Mouse (Mus musculus): Measurements from ENCODE around the gene Olfr645. TPM values are rescaled to one million over a fixed set of nuclear protein-coding genes. Genes with fewer than 3 reads are reported as not detected.

Olfr645 gene
- polyA plus RNA-seq (2012; rRNA removed): not detected in 2 replicates

GRCm38 (mm10) chr7:104085365-104085764 is at the start of gene Olfr645:
TSS of gene Olfr645 (minus strand) at chr7:104085465.

GRCm38 (mm10) chr7:104129726-104130125 is 44.5 kb upstream of the Olfr645 start, which contains the start of gene Ubqln5:
TSS of gene Ubqln5 (minus strand) at chr7:104129826.

GRCm38 (mm10) chr7:104104757-104104972 is 19.4 kb upstream of the Olfr645 start, which contains the start of gene Olfr646:
TSS of gene Olfr646 (plus strand) at chr7:104104873.

GRCm38 (mm10) chr7:104071769-104072168 is 13.5 kb downstream of the Olfr645 start, which contains the start of gene Olfr644:
TSS of gene Olfr644 (minus strand) at chr7:104071869.

GRCm38 (mm10) chr7:104061345-104061744 is 23.9 kb downstream of the Olfr645 start, which contains the start of gene 4930516K23Rik:
TSS of gene 4930516K23Rik (minus strand) at chr7:104061445.

DNA sequence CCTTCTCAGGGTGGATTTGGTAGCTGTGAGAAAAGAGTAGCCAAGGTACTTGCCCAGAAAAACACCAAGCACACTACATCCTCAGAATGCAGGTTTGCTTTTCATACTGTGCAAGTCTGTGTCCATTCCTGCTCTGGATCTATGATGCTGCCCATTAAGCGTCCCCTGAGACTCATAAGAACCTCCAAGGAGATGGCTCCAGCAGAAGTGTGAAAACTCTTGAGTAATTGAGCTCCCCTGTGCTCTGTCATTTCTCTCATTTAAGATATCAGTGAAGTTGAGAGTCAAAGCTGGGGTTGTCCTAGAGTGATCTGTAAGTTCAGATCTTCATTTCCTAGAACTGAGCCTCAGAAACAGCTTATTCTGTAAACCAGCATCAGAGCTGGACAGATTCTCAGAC is 32.7 kb downstream of the Olfr645 start, which contains the start of gene Olfr642:
Gene Olfr642 (minus strand): TSS at position 101 of the 400 bp plus-strand sequence.

DNA sequence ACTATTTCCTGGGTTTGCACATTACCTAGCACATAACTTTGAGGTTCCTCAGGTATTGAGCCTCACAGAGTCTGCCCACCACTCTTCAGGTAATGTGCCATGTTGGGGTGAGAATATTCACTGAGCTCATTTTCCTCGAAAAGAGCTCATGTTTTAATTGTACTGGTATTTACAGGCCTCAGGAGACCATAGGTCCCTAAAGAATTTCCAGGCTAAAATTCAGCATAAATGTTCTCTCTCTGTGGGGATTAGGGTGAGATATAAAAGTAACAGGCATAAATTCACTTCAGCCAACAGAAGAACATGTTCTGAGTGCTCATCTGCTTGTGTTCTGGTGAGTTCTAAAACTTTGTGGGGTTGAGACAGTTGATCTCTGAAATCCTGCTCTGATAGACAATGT is 50.1 kb downstream of the Olfr645 start, which contains the start of gene Olfr641:
Gene Olfr641 (plus strand): TSS at position 301 of the 400 bp plus-strand sequence.

Other genes starting within 250 kb of the Olfr645 start
- 0.40 TPM in 1 of 2 replicates, not detected in the other for gene Hbb-bh2, start 244.9 kb downstream of the Olfr645 start, polyA plus RNA-seq (2012; rRNA removed)
- 1,953 and 3,124 TPM in 2 replicates for gene Hbb-bh1, start 242.3 kb downstream of the Olfr645 start, polyA plus RNA-seq (2012; rRNA removed)
- 10,518 and 17,284 TPM in 2 replicates for gene Hbb-y, start 232.2 kb downstream of the Olfr645 start, polyA plus RNA-seq (2012; rRNA removed)
- gene Olfr66, start 199.2 kb downstream of the Olfr645 start, polyA plus RNA-seq (2012; rRNA removed): not detected in 2 replicates
- not detected in 2 replicates for gene Olfr64, start 191.0 kb downstream of the Olfr645 start, polyA plus RNA-seq (2012; rRNA removed)
- not detected in 2 replicates for gene Olfr65, start 182.0 kb downstream of the Olfr645 start, polyA plus RNA-seq (2012; rRNA removed)
- gene Olfr631, start 156.6 kb downstream of the Olfr645 start, polyA plus RNA-seq (2012; rRNA removed): not detected in 2 replicates
- 0.11 and 0.36 TPM in 2 replicates for gene Olfr632, start 151.1 kb downstream of the Olfr645 start, polyA plus RNA-seq (2012; rRNA removed)
- gene Olfr633, start 141.0 kb downstream of the Olfr645 start, polyA plus RNA-seq (2012; rRNA removed): not detected in 2 replicates
- not detected in 2 replicates for gene Olfr635, start 114.3 kb downstream of the Olfr645 start, polyA plus RNA-seq (2012; rRNA removed)
- not detected in 2 replicates for gene Olfr638, start 86.7 kb downstream of the Olfr645 start, polyA plus RNA-seq (2012; rRNA removed)
- not detected in 2 replicates for gene Olfr639, start 68.2 kb downstream of the Olfr645 start, polyA plus RNA-seq (2012; rRNA removed)
- gene Olfr640, start 59.9 kb downstream of the Olfr645 start, polyA plus RNA-seq (2012; rRNA removed): not detected in 2 replicates
- not detected in 2 replicates for gene Olfr641, start 50.0 kb downstream of the Olfr645 start, polyA plus RNA-seq (2012; rRNA removed)
- gene Olfr642, start 32.8 kb downstream of the Olfr645 start, polyA plus RNA-seq (2012; rRNA removed): not detected in 2 replicates
- not detected in 2 replicates for gene 4930516K23Rik, start 24.0 kb downstream of the Olfr645 start, polyA plus RNA-seq (2012; rRNA removed)
- gene Olfr644, start 13.6 kb downstream of the Olfr645 start, polyA plus RNA-seq (2012; rRNA removed): not detected in 2 replicates
- not detected in 2 replicates for gene Olfr646, start 19.4 kb upstream of the Olfr645 start, polyA plus RNA-seq (2012; rRNA removed)
- gene Ubqln5, start 44.4 kb upstream of the Olfr645 start, polyA plus RNA-seq (2012; rRNA removed): not detected in 2 replicates
- not detected in 2 replicates for gene Olfr643, start 51.9 kb upstream of the Olfr645 start, polyA plus RNA-seq (2012; rRNA removed)
- gene Ubqln3, start 57.8 kb upstream of the Olfr645 start, polyA plus RNA-seq (2012; rRNA removed): not detected in 2 replicates
- gene Ubqlnl, start 65.1 kb upstream of the Olfr645 start, polyA plus RNA-seq (2012; rRNA removed): not detected in 2 replicates
- 0.02 TPM in 1 of 2 replicates, not detected in the other for gene Olfm5, start 79.4 kb upstream of the Olfr645 start, polyA plus RNA-seq (2012; rRNA removed)
- gene Olfr648, start 97.9 kb upstream of the Olfr645 start, polyA plus RNA-seq (2012; rRNA removed): 0.01 and 0.07 TPM in 2 replicates
- not detected in 2 replicates for gene Olfr649, start 110.5 kb upstream of the Olfr645 start, polyA plus RNA-seq (2012; rRNA removed)
- gene Trim6, start 133.3 kb upstream of the Olfr645 start, polyA plus RNA-seq (2012; rRNA removed): 2.1 and 3.0 TPM in 2 replicates
- gene Trim34a, start 159.0 kb upstream of the Olfr645 start, polyA plus RNA-seq (2012; rRNA removed): 1.3 and 2.2 TPM in 2 replicates
- gene Trim5, start 202.6 kb upstream of the Olfr645 start, polyA plus RNA-seq (2012; rRNA removed): 0.18 and 0.25 TPM in 2 replicates
- 3.8 and 5.2 TPM in 2 replicates for gene Trim12a, start 230.0 kb upstream of the Olfr645 start, polyA plus RNA-seq (2012; rRNA removed)
- gene Trim34b, start 244.0 kb upstream of the Olfr645 start, polyA plus RNA-seq (2012; rRNA removed): 0.06 TPM in 1 of 2 replicates, not detected in the other

Measured in central nervous system, embryonic 11.5 days (tissue).